Mouse (Mus musculus) forelimb bud, embryonic 11.5 days (tissue): ENCODE measurements at regions not wholly inside any gene's neighbourhood (a gene's known extent, or its start where the extent isn't known, plus 50 kb on each side); places are given as distances from the start of the nearest gene placed in this dataset.

Source experiments
- DNase-seq: peaks from one replicate; pipeline ENCODE4 v3.0.0-alpha.2; 2012; ENCODE audit warnings: low read depth, low spot score

DNA sequence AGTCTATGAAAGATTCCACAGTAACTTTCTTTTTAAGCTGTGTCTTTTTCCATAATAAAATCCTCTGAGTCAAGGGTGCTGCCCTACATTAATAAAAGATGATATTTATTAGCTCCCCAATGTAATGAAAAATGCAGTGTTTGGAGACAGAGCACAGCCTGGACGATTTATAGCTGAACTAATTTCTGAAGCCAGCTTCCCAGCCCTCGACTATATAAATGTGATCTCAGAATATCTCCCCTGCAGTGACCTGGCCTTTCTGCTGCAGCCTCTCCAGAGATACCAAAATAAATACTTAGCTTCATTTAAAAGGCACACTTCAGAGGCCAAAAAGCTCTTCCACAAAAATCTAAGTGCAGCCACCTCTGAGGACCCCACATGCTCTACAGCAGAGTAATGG lies 534.7 kb downstream of the Zfp619 start:
- DNase-seq = no peak

DNA sequence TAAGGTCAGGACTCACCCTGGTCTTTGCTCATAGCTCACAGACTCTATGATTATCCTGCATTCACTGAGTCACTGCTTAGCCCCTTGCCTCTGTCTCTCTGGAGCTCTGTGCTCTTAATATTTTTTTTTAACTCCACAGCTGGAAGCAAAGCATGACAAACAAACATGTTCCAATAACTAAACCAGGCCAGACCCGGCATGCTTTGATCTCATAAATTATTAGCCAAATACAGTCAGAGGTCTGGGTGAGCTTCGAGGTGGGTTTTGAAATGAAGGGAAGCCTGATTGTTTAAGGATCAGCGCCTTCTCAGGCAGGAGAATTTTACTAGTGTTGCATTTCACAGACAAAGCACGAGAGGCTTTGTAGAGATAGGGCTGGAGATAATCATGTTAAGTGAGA lies 541.3 kb downstream of the Zfp619 start:
- no peak for DNase-seq

DNA sequence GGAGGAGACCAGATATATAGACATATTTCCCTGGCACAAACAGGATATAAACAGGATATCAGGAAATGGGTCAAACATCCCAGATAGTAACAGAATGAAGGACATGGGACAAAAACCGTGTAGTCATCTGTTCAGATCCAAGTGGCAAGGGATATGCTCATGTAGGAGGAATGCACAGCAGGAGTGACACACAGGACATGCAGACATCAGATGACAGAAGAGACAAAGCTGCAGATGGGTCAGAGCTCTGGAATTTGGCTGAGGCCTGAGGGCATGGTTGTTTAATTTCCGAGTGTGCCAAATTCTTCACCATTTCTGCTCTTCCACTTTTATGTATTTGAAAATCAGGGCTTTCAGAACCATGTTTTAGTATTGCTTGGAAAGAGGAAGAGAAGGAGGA lies 547.1 kb downstream of the Zfp619 start:
- no peak for DNase-seq

DNA sequence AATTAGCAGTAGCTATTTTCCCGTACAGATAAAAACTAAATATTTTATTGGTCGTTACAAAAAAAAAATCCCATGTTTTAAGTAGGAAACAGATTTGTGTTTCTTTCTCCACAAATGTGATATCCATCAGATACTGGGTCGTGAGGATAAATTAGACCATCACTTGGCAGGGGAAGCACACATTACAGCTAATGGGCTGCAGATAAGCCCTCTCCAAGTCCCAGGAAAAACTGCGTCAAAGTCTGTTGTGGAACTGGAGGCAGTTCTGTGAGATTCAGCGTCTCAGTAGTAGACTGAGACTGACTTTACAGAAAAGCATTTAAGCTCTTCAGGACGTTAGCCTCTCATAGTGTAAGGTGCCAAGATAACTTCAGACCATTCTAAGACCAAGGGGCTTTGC lies 548.0 kb downstream of the Zfp619 start:
- DNase-seq = no peak

DNA sequence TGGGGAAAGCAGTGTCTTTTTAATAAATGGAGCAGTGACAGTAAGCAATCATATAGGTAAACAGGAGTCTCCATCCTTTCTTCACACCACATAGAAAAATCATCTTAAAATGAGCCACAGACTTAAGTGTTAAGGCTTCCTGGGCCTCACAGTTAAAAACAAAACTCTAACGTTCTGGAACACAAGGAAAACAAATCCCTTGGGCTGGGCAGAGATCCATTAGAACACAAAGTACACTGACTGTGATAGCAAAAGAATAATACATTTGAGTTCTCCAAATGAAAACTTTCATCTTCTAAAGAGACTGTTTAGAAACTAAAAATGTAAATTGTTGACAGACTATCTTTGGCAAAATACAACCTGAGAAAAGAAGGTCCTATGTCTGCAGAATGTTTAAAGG lies 549.8 kb downstream of the Zfp619 start:
- no peak for DNase-seq

DNA sequence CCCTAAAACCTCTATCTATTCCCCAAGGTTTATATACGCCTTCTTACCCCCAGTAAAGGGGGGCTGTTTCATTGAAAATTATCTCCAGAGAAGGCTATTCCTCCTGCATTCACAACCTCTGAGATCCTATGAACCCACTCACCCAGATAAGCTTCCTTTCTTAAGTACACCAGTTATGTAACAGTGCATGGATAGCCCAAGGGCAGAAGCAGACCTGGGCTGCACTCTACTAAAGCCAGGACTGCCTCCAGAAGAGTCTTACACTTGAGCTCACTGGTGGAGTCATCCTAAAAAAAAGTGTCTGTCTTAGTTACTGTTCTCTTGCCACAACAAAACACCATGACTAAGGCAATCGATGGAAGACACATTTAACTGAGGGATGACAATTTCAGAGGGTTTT lies 553.7 kb downstream of the Zfp619 start:
- DNase-seq = no peak

DNA sequence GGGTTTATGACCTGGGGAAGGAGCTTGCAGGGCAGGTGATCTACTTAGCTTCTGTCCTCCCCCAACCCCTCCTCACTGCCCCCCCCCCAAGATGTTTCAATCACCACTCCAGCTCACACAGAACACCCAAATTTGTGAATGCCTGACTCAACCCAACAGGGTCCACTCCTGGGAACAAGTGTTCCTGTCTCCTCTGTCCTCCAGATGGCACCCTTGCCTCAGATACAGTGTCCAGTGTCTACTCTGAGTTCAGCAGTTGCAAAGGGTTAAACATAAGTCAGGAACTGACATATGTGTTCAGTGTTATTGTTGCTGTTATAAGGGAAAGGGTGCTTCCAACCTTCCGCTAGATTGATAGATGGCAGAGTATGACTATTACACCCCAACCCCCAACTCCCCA lies 554.9 kb downstream of the Zfp619 start:
- DNase-seq = no peak

DNA sequence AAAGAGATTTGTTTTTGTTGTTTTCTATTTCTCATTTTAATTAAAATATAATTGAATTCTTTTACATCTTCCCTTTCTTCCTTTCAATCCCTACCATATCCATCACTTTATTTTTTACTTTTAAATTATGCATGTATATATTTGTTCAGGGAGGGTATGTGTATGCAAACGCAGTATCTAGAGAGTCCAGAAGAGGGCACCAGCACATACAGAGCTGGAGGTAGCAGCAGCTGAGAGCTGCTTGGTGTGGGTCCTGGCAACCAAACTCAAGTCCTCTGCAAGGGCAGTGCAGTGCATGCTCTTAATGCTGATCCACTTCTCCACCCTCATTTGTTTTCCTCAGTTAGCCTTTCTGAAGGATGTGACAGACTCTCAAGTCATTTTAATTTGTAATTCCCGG lies 568.7 kb downstream of the Zfp619 start:
- DNase-seq = no peak

DNA sequence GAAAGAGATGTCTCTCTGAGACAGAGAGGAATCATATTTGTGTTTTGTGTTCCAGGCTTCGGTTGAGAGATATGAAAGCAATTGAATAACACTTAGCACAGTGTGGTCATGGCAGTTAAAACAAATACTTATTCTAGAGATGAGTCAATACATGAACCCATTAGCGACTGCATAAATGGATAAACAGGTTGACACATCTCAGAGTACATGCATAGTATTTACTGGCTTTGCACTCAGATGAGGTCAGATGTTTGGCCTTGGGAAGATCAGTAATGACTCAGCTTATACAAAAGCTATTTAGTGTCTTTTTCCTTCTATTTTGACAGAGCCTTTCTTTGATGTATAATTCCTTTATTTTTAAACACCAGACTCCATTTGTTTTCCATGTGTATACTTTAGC lies 579.5 kb downstream of the Zfp619 start:
- no peak for DNase-seq

DNA sequence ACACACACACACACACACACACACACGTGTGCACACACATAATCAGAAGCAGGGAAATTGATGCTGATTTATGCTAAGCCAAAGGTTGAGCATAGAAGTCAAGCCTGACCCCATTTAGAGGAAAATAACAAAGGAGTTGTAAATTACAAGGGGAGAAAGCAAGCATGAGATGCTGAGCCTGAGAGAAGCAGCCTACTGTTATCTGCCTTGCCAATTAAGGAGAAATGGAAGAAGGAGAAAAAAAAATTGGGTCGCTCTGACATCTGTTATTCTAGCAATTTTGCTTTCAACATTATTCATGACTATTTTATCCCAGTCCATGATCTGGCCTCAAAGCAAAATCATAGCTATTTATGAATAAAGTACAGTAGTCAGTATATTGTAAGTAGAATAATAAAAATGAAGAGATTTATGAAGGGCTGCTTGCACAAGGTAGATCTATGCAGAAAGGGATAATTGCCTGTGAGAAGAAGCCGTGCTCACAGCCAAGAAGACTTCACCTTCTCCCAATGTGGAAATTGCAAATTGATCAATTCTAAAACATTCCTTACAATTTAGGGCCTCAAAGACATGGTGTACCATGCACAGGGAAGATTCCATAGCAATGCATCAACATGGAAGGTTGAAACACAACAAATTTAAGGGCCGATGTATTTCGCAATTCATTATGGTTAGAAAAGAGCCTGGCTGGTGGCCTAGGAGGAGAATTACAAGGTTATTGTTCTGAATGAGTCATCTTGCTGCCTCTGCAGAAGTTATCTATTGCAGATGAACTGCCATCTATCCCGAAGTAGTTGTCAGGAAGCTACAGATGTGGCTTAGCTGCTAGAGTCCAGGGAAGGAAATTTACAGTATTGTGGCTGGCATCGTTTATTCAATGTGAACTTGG lies 585.7 kb downstream of the Zfp619 start:
- no peak for DNase-seq

DNA sequence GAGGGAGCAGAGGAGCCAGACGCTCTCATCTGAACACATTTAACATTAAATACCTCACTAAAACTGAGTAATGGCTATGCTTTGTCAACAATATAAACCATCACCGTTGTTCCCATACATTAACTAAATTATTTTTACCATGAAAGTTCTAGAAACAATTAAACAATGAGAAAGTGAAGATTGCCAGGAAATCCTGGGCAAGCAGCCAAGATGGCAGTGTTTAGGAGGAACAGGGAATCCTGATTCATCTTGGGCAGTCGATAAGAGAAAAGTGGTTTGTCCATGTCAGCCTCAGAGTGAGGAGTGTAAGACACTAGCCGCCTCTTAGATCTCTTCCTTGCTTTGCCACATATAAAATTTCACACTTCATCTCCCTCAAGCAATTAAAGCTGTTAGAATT lies 625.3 kb downstream of the Zfp619 start:
- DNase-seq = no peak

DNA sequence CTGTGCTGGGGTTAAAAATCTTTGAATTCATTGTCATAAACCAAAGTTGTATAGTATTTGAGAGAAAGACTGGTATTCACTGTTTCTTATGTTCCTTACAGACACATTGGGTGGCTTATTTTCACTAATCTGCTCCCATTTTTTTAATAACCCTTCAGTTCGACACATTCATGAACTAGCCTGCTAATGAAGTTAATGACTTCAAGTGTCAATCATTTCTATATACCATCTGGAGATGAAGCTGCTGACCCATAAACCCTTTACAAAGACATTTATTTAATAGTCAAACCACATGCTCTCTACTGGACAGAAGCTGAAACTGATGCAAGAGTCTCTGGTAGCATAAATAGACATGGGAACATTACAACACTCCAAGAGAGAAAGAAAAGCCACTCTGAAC lies 626.9 kb downstream of the Zfp619 start:
- DNase-seq = no peak

DNA sequence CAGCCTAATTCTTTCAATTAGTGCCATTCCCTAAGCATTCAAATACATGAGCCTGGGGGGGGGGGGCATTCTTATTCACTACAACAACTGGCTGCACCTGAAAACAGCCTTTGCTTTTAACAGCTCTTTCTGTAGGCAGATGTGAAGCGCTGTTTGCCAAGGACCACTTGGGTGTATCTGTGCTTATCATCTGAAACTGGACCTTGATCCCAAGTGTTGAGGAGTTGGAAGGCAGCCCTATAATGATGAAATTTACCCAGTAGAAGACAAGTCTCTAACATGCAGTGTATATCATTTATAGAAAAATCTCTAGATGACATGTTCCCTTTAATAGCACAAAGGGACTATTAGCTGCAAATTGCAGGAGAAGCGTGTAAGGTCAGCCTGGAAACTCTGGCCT lies 660.0 kb downstream of the Zfp619 start:
- DNase-seq = no peak

DNA sequence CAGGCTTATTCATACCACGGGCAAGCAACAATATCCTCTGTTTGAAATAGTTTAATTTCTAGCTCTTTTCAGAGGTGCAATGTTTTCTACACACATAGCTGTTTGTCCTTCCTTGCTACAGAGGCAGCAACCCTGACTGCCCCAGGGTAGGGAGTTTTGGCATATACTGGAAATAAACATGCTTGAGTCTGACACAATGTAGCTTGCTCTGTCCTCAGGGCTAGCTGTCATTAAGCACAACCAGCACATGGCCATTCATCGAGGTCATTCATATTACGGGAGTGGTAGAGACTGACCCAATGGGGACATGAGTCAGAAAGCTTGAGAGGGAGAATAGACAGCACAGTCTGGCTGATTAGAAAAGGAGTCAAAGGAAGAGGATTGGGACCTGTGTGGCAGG lies 677.8 kb downstream of the Zfp619 start:
- no peak for DNase-seq

DNA sequence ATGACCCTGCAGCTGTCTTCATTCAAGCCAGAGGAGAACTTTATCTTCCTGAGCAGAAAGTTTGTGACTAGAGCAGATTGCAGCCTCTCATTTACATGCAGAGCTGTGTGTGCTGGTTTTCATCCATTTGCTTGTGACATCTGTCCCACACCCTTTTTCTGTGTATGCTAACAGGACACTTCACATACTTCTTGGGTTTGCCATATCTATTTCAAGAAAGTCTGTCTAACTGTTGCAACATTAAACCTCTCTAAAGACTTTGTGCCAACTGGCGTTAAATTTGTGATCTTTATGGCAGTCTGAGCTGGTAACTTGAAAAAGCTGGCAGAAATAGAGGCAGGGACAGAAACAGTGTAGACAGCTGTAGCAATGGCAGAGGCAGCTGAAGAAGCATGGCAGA lies 685.0 kb downstream of the Zfp619 start:
- DNase-seq = no peak

DNA sequence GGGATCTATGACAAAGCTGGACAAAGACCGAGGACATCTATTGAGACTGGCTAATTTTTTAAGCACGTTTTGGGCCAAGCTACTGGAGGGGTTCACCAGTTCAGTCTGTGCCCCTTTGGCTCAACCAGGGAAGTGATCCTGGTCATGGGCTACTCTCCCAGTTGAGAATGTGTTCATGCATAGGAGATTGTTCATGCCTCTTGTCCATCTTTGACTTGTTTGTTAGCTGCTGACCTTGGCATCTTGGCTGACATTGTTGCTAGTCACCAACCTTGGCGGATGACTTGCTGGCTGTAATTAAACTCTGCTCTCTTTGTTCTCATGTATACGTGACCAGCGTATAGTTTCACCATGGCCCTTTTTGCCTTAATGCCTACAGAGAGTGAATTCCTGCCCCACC lies 686.2 kb upstream of the Vstm2b start:
- no peak for DNase-seq

DNA sequence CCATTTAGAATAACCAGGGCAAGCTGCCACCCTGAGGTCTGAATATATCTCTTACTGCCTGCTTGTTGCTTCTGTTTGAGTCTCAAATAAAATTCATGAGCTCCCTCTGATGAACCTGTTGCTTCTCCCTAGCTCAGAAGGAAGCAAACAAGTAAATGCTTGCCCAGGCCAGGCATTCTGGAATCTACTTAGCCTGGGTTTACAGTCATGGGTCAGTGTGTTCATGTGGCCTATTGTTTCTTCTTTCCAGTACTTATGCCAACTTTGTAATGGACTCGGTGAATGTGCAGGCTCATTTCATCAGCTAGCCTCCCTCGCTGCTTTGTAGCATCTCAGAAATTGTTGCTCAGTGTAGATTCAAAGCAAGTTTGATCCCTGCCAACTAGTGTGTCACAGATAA lies 685.6 kb upstream of the Vstm2b start:
- DNase-seq = no peak

DNA sequence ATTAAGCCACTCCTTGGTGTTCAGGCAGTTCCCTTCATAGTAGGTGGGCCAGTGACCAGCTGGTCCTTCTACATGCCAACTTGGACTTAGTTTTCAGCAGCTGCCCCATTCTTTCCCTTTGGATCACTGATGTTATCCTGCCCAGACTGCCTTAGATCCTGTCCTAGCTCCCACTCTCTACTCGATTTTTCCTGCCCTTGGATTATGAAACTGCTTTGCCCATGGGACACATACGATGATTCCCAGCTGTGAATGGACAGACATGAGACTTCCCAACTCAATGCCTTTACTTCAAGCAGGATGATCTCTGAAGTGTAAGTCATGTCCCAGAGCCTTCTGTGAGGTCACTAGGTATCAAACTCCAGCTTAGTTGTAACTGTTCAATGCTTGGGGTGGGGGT lies 684.5 kb upstream of the Vstm2b start:
- DNase-seq = no peak

DNA sequence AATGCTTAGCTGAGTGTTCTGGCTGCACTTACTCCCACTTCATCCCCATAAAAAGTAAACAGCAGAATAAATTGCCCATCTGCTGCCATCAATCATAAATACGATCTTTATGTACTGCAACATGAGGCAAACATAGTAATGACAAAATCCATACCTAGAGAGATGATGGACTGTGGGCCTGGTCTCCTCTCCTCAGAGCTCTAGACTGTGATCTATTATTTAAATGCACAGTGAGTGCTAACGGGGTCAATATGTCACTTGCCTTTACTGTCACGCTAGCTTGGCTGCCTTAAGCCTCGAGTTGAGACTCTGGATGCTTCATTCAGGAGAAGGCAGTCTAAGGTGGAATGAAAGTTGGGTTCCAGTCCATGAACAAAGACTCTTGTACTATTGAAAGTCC lies 683.7 kb upstream of the Vstm2b start:
- DNase-seq = no peak

DNA sequence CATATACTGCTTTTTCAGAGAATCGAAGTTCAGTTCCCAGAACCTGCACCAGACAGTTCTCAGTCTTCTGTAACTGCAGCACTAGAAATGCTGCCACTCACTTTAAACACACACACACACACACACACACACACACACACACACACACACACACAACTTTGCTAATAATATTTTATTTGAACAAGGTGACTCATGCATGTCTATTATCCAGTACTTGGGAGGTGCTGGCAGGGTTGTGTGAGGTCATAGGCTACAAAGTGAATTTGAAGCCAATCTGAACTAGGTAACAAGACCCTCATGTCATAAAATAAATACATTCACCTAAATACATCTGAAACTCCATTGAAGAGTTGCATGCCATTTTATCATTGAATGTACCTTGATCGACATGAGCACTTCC lies 682.9 kb upstream of the Vstm2b start:
- no peak for DNase-seq

DNA sequence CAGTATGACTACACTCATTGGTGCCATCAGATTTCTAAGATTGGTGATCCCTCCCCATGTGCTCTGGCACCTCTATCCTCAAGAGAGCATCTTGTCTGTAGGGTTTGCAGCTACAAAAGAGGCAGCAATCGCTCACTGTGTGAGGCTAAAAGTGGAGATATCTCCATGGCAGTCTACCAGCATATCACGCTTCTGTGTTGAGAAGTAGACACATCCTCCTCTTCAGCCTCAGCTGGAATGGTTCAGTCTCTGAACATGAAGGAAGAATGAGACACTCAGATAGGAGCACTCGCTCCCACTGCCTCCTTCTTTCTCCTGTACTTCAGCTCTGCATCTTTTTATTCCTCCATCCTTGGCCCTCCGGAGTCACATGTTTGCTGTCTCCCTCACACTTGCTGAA lies 677.6 kb upstream of the Vstm2b start:
- DNase-seq = no peak

DNA sequence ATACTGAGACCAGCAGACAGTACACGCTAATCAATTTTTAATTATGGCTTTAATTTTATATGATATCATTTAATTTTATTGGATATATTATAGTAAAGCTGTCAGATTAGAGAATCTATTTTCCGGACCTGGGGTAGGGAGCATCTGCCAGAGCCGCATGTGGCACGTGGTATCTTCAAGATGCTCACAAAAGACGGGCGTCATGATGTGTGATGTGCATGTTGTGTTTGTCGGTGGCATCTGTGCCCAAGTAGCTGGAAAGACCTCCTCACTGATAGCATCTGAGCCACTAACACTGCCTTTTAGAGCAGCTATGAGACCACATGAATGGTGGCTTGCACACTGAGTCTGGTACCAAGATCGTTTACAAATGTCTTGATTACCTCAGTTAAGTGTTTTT lies 652.9 kb upstream of the Vstm2b start:
- no peak for DNase-seq

DNA sequence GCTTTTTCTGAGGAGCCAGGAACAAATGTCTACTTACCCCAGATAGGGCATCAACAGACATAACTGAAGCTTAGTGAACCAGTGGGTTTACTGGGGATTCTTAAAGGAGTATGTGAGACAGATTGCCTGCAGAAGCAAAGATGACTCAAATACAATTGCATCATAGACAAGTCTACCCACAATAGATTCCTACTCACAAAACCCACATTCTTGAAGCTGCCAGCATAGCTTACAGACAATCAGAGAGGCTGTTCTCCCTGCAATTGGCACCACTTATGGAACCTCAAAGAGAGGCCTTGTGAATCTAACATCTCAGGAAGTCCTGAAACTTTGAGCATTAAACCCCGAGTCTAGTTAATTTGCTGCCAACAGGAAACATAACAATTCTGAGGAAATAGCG lies 649.6 kb upstream of the Vstm2b start:
- DNase-seq = no peak

DNA sequence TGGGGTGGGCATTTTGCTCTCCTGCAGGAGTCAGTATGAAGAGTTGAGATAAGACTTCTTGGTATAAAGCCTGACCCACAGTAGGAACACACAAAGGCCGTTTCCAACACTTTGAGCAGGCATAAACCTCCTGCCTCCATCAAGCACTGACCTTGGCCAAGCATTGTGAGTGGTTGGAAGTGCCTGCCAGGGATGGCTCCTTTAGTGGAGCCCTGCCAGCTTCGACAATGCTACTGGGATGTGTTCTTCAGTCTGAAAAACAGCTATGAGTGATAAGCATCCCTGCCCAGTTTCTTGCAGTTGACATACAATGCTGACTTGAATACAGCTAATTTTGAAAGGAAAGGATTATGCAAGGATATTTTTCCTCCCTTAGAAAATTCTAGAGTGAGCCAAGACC lies 644.6 kb upstream of the Vstm2b start:
- DNase-seq = no peak
